Mouse (Mus musculus) T-cell, adult 66 days (primary cell): ENCODE measurements around the gene Lrch3. TPM values are rescaled to one million over a fixed set of nuclear protein-coding genes. Genes with fewer than 3 reads are reported as not detected.

Experiments used
- total RNA-seq, 2 experiments: library from RNA; stranded (reverse); gene quantifications; 3 replicates in 1 of 2; 4 replicates in 1 of 2; pipeline ENCODE4 v1.2.4; 2023

Lrch3 gene
- 10 to 100 TPM; 87.9 to 98.1 TPM for total RNA-seq

DNA sequence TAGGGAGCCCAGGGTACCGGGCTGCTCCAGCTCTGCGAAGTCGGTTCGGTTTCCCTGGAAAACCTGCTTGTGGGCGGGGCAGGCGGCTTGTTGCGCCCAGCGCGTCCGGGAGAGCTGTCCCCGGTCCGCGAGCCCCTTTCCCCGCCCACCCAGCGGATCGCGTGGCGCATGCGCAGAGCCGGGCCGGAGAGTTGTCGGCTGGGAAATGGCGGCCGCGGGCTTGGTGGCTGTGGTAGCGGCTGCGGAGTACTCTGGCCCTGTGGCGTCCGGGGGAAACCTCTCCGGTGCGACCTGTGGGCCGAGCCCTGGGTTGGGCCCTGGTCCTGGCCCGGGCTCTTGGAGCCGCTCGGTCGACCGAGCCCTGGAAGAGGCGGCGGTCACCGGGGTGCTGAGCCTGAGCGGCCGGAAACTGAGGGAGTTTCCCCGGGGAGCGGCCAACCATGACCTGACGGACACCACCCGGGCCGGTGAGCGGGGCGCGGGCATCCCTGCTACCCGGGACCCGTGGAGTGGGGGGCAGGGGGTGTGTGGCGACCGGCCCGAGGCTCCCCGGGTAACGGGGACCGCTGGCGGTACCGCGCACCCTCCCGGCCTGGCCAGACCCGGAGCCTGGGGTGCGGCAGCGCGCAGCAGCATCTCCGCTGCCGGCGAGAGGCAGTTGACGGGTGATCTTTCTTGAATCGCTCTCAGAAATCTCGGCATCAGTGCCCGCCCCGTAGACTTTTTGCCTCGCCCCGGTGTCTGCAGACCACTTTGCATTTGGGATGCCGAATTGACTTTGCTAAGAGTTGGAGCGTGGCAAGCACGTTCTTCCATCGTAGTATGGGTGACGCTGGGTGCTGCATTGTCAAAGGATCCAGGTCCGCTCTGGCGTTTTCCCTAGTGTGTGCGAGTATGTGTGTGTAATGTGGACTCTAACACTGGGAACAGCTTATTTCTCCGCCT is at the start of gene Lrch3:
Gene Lrch3 (plus strand): TSS at position 164 of the 945 bp plus-strand sequence.

DNA sequence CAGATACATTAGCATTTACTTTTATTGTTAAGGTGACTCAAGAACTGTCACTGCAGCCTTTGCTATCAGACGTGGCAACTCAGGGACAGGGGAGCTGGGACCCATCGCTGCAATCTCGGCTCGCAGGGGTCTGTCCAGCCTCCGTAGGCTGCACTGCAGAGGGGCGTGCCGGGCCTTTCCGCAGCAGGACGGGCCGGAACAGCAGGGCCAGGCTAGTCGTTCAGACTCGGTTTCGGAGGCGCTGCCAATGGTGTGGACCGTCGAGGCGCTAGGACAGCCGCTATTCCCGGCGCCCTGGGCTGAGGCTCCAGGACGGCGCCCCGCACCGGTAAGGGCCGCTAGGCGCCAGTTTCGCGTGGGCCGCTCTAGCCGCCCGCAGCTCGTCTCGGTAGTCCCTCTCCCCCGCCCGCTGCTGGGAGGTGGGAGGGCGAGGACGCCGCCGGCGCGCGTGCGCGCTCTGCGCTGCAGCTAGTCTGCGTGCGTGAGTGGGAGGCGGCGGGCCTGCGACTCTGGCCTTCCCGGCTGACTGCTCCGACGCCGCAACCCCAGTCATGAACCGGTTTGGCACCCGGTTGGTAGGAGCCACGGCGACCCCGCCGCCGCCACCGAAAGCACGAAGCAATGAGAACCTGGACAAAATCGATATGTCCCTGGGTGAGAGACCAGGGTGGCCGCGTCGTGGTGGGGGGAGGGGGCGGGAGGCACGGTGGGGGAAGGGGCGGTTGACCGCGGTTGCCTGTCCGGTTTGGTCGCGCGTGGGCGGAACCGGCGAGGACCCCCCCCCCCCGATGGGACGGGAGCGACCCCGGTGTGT is 36.4 kb upstream of the Lrch3 start, which contains the start of the genes Fyttd1 and Rubcn:
Gene Fyttd1 (plus strand): TSS at position 158 of the 814 bp plus-strand sequence.
Gene Rubcn (minus strand): TSS at position 424 of the 814 bp plus-strand sequence.

GRCm38 (mm10) chr16:33056095-33056785 is 142.3 kb downstream of the Lrch3 start, which contains the start of the genes Iqcg and Rpl35a:
Gene Iqcg (minus strand): TSS chr16:33056218.
Gene Rpl35a (plus strand): TSS chr16:33056453.

GRCm38 (mm10) chr16:33062024-33062681 is 148.3 kb downstream of the Lrch3 start, which contains the start of gene Lmln:
Gene Lmln (plus strand): TSS chr16:33062521.

Other genes with a start within 250 kb of the Lrch3 start
- not detected for gene Muc4, start 178.2 kb upstream of the Lrch3 start, total RNA-seq
- under 1 TPM; 0.24 to 0.55 TPM for gene Muc20, start 116.7 kb upstream of the Lrch3 start, total RNA-seq
- not detected for gene Smbd1, start 103.6 kb upstream of the Lrch3 start, total RNA-seq
- 10 to 100 TPM; 60.9 to 66.5 TPM for gene Fyttd1, start 36.6 kb upstream of the Lrch3 start, total RNA-seq
- gene Rubcn, start 36.3 kb upstream of the Lrch3 start, total RNA-seq: 10 to 100 TPM; 22.4 to 26.0 TPM
- gene Iqcg, start 142.1 kb downstream of the Lrch3 start, total RNA-seq: under 1 TPM; 0.12 to 0.39 TPM
- gene Rpl35a, start 142.4 kb downstream of the Lrch3 start, total RNA-seq: 1,000 to 10,000 TPM; 1,351 to 1,401 TPM
- 1 to 10 TPM; 2.3 to 4.3 TPM for gene Lmln, start 148.4 kb downstream of the Lrch3 start, total RNA-seq